Mouse (Mus musculus) intestine, embryonic 14.5 days (tissue): ENCODE measurements around the gene Zmpste24. TPM values are rescaled to one million over a fixed set of nuclear protein-coding genes. Genes with fewer than 3 reads are reported as not detected.
"Not testable (repeated sequence)": the region's sequence is repeated elsewhere in the genome, so short reads cannot be mapped to it uniquely, and the experiment has no call there.

Experiments used
- ATAC-seq: fragments of 200-750 bp; cut with Nextera tagmentation; replicated peaks from 2 replicates; pipeline ENCODE4 v1.8.0; 2017; ENCODE audit warnings: low read depth, moderate number of reproducible peaks, moderate TSS enrichment, moderate library complexity; ENCODE audit not compliant: low FRiP score, low TSS enrichment
- DNase-seq: peaks from one replicate; pipeline ENCODE4 v3.0.0-alpha.2; 2018; ENCODE audit warnings: low spot score
- H3K27ac ChIP-seq: fragments of 300-500 bp; sonication (generic); 2 replicates; pipeline ENCODE4 v1.5.1; 2014; ENCODE audit warnings: low read depth, mild to moderate bottlenecking, control low read depth
- H3K27me3 ChIP-seq: fragments of 300-500 bp; sonication (generic); replicated peaks from 2 replicates; pipeline ENCODE4 v1.6.1; 2014; ENCODE audit warnings: low read length, control low read depth; ENCODE audit not compliant: control insufficient read depth, insufficient read depth
- H3K36me3 ChIP-seq: fragments of 300-500 bp; sonication (generic); 2 replicates; pipeline ENCODE4 v1.6.1; 2014; ENCODE audit warnings: low read length, control low read depth; ENCODE audit not compliant: control insufficient read depth, insufficient read depth
- H3K4me1 ChIP-seq: fragments of 300-500 bp; sonication (generic); replicated peaks from 2 replicates; pipeline ENCODE4 v1.6.1; 2014; ENCODE audit warnings: low read length, control low read depth, mixed read lengths; ENCODE audit not compliant: control insufficient read depth, insufficient read depth
- H3K4me2 ChIP-seq: fragments of 300-500 bp; sonication (generic); 2 replicates; pipeline ENCODE4 v1.6.1; 2014; ENCODE audit warnings: low read length
- H3K4me3 ChIP-seq: fragments of 300-500 bp; sonication (generic); 2 replicates; pipeline ENCODE4 v1.5.1; 2014; ENCODE audit warnings: low read depth, low read length, control low read depth, mixed read lengths
- H3K9ac ChIP-seq: fragments of 300-500 bp; sonication (generic); 2 replicates; pipeline ENCODE4 v1.6.1; 2014; ENCODE audit warnings: mild to moderate bottlenecking, low read length
- H3K9me3 ChIP-seq: fragments of 300-500 bp; sonication (generic); 2 replicates; pipeline ENCODE4 v1.6.1; 2016; ENCODE audit warnings: low read length, control low read depth; ENCODE audit not compliant: control insufficient read depth
- WGBS: fragments of 180-500 bp; shearing (Covaris S2); extraction: QIAGEN DNeasy Blood & Tissue Kit; methylation state at CpG from one replicate; pipeline ENCODE4 v1.1.7; 2014; 5-methylcytosine and 5-hydroxymethylcytosine counted together
- polyA plus RNA-seq: library from polyadenylated mRNA; unstranded; fragments of >200 nt; fragmentation: Nextera tagmentation; extraction: Ambion mirVana; gene quantifications from 2 replicates; pipeline ENCODE4 v1.2.1, GENCODE M21; 2014

The Zmpste24 gene
- polyA plus RNA-seq, 1 experiment from 2014 or later, result 28.4 TPM

DNA sequence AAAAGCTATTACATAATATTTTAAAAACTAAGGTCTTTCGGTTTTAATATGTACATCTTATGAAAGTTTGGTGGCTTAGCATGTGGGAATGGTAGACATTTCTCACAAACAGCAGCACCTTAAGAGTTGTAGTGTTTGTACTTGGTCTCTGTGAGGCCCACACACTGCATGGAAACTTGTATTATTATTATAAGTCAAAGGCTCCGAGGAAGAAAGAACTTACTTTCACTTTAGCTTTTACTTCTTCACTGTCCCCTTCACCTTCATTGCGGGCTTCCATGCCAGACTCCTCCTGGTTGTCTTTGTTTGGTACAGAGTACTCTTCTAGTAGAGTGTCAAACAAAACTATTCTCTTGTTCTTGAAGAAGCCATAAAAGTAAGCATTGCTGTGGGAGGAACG is 23.8 kb downstream of the Zmpste24 start:
- Histone ChIP-seq H3K27ac (no peak overlapping the region), H3K9ac (no peak overlapping the region), H3K4me3 (no peak overlapping the region), H3K36me3 (peaks cover 66% of the 10 kb centered on the region), H3K9me3 (no peaks in the 10 kb centered on the region), H3K4me2 (no peak overlapping the region), H3K27me3 (no peaks in the 10 kb centered on the region), H3K4me1 (no peaks in the 10 kb centered on the region)
- 91% methylated on average over 4 of the region's 4 CpGs for WGBS
- ATAC-seq (no peak), DNase-seq (no peak)

DNA sequence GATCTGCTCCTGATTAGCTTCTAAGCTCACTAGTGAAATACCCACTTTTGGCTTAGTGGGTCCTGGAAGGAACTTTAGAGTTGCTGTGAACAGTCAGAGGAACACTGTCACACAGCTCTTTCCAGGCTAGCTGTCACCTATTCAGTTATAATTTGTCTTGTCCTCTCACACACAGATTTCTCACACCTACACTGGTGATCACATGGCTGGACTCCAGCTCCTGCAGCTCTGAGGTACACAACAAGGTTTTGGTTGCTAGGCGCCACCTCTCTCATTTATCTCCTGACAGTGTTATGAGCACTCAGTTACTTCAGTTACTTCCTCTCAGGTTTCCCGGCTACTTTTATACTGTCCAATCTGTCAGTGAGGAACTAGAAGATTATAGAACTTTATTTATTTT is 32.7 kb downstream of the Zmpste24 start:
- no peaks in the 10 kb centered on the region for H3K9me3 ChIP-seq
- H3K9ac ChIP-seq, result no peak overlapping the region
- H3K4me1 ChIP-seq, result no peaks in the 10 kb centered on the region
- no peak overlapping the region for H3K4me3 ChIP-seq
- H3K27me3 ChIP-seq, result no peaks in the 10 kb centered on the region
- no peak overlapping the region for H3K27ac ChIP-seq
- no peak overlapping the region for H3K4me2 ChIP-seq
- no peak for ATAC-seq
- peaks cover 76% of the 10 kb centered on the region for H3K36me3 ChIP-seq
- WGBS, result 68% methylated on average over 2 of the region's 2 CpGs
- DNase-seq, result no peak

DNA sequence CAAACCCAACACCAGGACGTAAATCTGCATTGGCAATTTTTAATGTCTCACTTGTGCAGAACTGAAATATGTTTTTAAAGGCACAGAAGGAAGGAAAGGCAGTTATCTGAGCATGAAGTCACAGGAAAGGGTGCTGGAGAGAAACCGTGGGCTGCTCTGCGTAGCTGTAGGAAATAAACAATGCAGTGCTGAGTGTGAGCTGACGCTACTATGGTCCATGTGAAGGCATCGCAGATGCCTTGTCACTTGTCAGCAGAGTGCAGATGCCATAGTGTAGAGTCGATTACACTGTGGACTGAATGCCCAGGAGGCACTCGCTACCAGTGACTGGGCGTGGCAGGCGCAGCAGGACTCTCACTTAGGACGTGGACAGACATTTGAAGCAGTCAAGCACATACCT is 38.8 kb downstream of the Zmpste24 start:
- not testable (repeated sequence) for H3K27me3 ChIP-seq, H3K27ac ChIP-seq, H3K9me3 ChIP-seq, ATAC-seq, H3K4me1 ChIP-seq, DNase-seq, H3K4me3 ChIP-seq, H3K4me2 ChIP-seq, H3K9ac ChIP-seq
- H3K36me3 ChIP-seq, result peaks cover 45% of the 10 kb centered on the region
- WGBS, result 85% methylated on average over 10 of the region's 10 CpGs

DNA sequence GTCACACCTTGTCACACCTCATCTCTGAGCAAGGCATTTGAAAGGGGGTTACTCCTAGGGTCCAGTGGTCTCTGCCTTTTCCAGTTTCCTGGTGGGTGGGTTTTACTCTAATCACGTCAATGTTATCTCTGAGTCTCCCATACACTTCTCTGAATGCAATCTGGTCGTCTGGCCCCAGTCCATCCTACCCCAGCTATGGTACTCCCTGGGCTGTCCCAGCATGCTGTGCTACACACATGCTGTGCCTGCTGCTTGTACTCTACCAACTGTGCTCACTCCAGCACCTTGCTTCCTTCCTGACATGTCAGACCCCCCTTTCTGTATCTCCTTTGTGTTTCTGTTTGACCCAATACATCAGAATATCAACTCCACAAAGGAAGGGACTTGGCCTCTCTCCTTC is 41.0 kb downstream of the Zmpste24 start:
- H3K4me1 ChIP-seq, result no peaks in the 10 kb centered on the region
- peaks cover 31% of the 10 kb centered on the region for H3K36me3 ChIP-seq
- 64% methylated on average over 2 of the region's 2 CpGs for WGBS

GRCm38 (mm10) chr4:121056342-121056741 is 41.7 kb downstream of the Zmpste24 start:
- Histone ChIP-seq H3K9me3 (no peaks in the 10 kb centered on the region), H3K36me3 (peaks cover 25% of the 10 kb centered on the region), H3K4me2 (no peak overlapping the region), H3K4me3 (no peak overlapping the region), H3K27me3 (no peaks in the 10 kb centered on the region), H3K4me1 (no peaks in the 10 kb centered on the region), H3K27ac (no peak overlapping the region), H3K9ac (no peak overlapping the region)
- no peak for DNase-seq
- no peak for ATAC-seq
- WGBS, result 61% methylated on average over 3 of the region's 3 CpGs

More for the DNA sequence above, 41.0 kb downstream of the Zmpste24 start:
- Histone ChIP-seq H3K4me3 (no peak overlapping the region), H3K9me3 (no peaks in the 10 kb centered on the region), H3K27me3 (no peaks in the 10 kb centered on the region), H3K27ac (no peak overlapping the region), H3K9ac (no peak overlapping the region), H3K4me2 (no peak overlapping the region)
- ATAC-seq (no peak), DNase-seq (no peak)

DNA sequence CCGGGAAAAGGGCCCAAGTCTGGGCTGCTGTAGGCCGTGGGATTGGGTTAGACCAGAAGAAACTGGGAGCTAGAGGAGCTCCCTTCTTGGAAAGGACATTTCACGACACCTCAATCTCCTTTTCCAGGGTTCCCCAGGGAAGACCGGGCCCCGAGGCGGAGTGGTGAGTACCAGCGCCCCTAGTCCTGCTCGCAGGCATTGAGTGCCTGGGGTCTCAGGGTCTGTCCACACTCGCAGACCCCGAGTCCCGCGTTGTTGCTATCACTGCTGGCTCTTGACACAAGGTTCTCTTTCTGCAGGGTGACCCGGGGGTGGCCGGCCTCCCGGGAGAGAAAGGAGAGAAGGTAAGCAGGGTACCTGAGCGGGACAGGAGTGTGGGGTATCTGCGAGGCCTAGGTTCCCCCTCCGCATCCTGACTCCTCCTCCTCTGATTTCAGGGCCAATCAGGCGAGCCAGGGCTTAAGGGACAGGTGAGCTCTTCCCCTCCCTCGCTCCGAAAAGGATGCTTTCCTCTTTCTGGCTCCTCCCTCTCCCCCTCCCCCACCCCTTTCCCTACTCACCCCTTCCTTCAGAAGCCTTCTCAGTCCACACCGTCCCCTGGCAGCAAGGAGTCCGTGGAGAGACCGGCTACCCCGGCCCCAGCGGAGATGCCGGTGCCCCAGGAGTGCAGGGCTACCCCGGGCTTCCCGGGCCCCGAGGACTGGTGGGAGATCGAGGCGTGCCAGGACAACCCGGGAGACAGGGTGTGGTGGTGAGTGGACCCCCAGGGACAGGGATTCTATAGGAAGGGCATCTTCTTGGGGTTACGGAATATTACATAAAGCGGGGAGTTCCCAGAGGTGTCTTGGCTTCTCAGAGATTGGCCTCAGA is 45.4 kb downstream of the Zmpste24 start:
- H3K4me3 ChIP-seq, result no peak overlapping the region
- no peaks in the 10 kb centered on the region for H3K9me3 ChIP-seq
- 0 out of 2 replicates have a peak, but pooled peaks have one; percentile 51 for ATAC-seq
- peak overlapping the region; percentile 20; the same call in 1 of the 2 replicates for H3K4me2 ChIP-seq
- no peak overlapping the region for H3K9ac ChIP-seq
- H3K27ac ChIP-seq, result no peak overlapping the region
- no peaks in the 10 kb centered on the region for H3K27me3 ChIP-seq
- 18% methylated on average over 35 of the region's 35 CpGs for WGBS
- DNase-seq, result no peak
- H3K36me3 ChIP-seq, result 0 out of 2 replicates have a peak, but pooled peaks cover 5% of the 10 kb centered on the region
- H3K4me1 ChIP-seq, result no peaks in the 10 kb centered on the region

GRCm38 (mm10) chr4:121051863-121052262 is 46.2 kb downstream of the Zmpste24 start:
- Histone ChIP-seq H3K36me3 (0 out of 2 replicates have a peak, but pooled peaks cover 5% of the 10 kb centered on the region), H3K9ac (no peak overlapping the region), H3K9me3 (no peaks in the 10 kb centered on the region), H3K4me3 (no peak overlapping the region), H3K4me1 (no peaks in the 10 kb centered on the region), H3K27me3 (no peaks in the 10 kb centered on the region), H3K27ac (no peak overlapping the region), H3K4me2 (no peak overlapping the region)
- DNase-seq, result no peak
- ATAC-seq, result no peak
- whole genome bisulfite sequencing, result 49% methylated on average over 4 of the region's 4 CpGs

GRCm38 (mm10) chr4:121042946-121043345 is 55.1 kb downstream of the Zmpste24 start:
- Histone ChIP-seq H3K4me1 (peaks cover 30% of the 10 kb centered on the region), H3K4me3 (no peak overlapping the region), H3K27ac (no peak overlapping the region), H3K27me3 (peaks cover 12% of the 10 kb centered on the region; the same call in 1 of the 2 replicates), H3K36me3 (0 out of 2 replicates have a peak, but pooled peaks cover 4% of the 10 kb centered on the region), H3K9me3 (no peaks in the 10 kb centered on the region), H3K4me2 (no peak overlapping the region), H3K9ac (no peak overlapping the region)
- DNase-seq (no peak), ATAC-seq (no peak)
- 68% methylated on average over 3 of the region's 3 CpGs for WGBS
